28 mouse cellular contexts compared by ENCODE assay signal in the genomic region with DNA sequence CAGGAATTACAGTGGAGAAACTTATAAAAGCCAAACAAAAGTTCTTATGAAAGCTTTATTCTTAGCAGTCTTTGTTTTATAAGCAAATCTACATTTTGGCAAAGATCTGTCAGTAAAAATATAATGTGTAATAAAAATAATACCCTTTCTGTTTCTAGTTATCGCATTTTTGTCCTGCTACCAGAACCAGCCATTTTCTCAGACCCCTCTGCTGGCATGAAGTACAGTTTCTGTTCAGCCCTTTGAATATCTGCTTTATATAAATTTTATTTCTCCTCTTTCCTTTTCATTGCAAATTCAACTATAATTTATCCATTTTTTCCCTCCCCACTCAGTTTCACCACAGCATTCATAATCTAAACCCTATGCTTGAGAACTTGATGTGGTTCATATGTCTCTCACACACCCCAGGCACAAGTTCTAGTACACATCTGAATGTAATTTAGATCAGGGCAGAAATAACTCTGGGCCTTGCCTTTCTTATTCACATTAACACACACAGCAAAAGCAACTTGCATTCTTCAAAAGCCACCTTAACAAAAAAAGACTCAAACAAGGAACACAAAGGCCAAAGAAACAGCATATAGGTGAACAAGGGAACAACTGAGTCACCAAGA.
DNase-seq lines count a peak whose midpoint lies in the region; ATAC-seq lines count a peak whose summit lies in the region.
"Had no signal": no experiment of that assay in that cellular context is flagged by ENCODE, and none has a peak within 500 bp of the region (broad histone marks: within the 10 kb centered on the region; RNA-seq: fewer than 3 reads in every experiment).

No protein-coding gene starts in this region.

- peaks cover 6% of the 10 kb centered on the region for H3K4me1 ChIP-seq in embryonic facial prominence, embryonic 13.5 days
- no peaks in the 10 kb centered on the region for H3K4me1 ChIP-seq in limb, embryonic 15.5 days
- H3K4me1 ChIP-seq: forebrain, embryonic 12.5 days; forebrain, embryonic 15.5 days; heart, embryonic 12.5 days; heart, embryonic 15.5 days; hindbrain, embryonic 10.5 days; hindbrain, embryonic 13.5 days; intestine, embryonic 15.5 days had no signal

- peak; percentile 81; the same call in 1 of the 2 replicates for ATAC-seq in embryonic facial prominence, embryonic 13.5 days (ENCODE audit: insufficient number of reproducible peaks, insufficient read depth, low FRiP score, low TSS enrichment, low read depth)
- peak; percentile 89 for ATAC-seq in limb, embryonic 15.5 days (ENCODE audit: insufficient number of reproducible peaks, low FRiP score, low TSS enrichment, low read depth)
- ATAC-seq: activated CD4-positive, CD25-positive, alpha-beta regulatory T cell, adult 4 months; CD4-positive, CD25-positive, alpha-beta regulatory T cell, adult 4 months; forebrain, embryonic 15.5 days; hindbrain, embryonic 16.5 days; intestine, embryonic 15.5 days had no signal

- no peak overlapping the region for H3K9ac ChIP-seq in embryonic facial prominence, embryonic 13.5 days
- H3K9ac ChIP-seq in limb, embryonic 15.5 days = no peak overlapping the region
- H3K9ac ChIP-seq: forebrain, embryonic 12.5 days; forebrain, embryonic 15.5 days; heart, embryonic 12.5 days; heart, embryonic 15.5 days; hindbrain, embryonic 13.5 days; intestine, embryonic 15.5 days had no signal

- WGBS in embryonic facial prominence, embryonic 13.5 days = 48% methylated on average over 1 of the region's 1 CpGs
- WGBS in limb, embryonic 15.5 days = 36% methylated on average over 1 of the region's 1 CpGs

- no peaks in the 10 kb centered on the region for H3K36me3 ChIP-seq in embryonic facial prominence, embryonic 13.5 days
- no peaks in the 10 kb centered on the region for H3K36me3 ChIP-seq in limb, embryonic 15.5 days
- H3K36me3 ChIP-seq: forebrain, embryonic 12.5 days; forebrain, embryonic 15.5 days; heart, embryonic 12.5 days; heart, embryonic 15.5 days; hindbrain, embryonic 10.5 days; hindbrain, embryonic 13.5 days; intestine, embryonic 15.5 days had no signal

- DNase-seq in NIH3T3 (ENCODE audit: low read depth) = peak; percentile 70
- DNase-seq in forelimb bud, embryonic 11.5 days (ENCODE audit: low read depth, low spot score) = peak; percentile 35
- DNase-seq in layer of hippocampus, adult 9-10 months (ENCODE audit: low spot score) = no peak
- DNase-seq in frontal cortex, postnatal 14 days (ENCODE audit: low spot score in 2 of 2) = no peak
- DNase-seq: adrenal gland, adult 8-10 months; adrenal gland, postnatal 25 days; cerebellum, adult 11-12 months; cerebellum, adult 8-10 months; cerebellum, postnatal 10 days; cerebellum, postnatal 36 days; gastrocnemius, adult 2 months; gastrocnemius, postnatal 14 days; heart, adult 18-20 months; heart, postnatal 10 days; heart, postnatal 36 days had no signal

- no peak overlapping the region for H3K4me2 ChIP-seq in embryonic facial prominence, embryonic 13.5 days
- no peak overlapping the region for H3K4me2 ChIP-seq in limb, embryonic 15.5 days
- H3K4me2 ChIP-seq: forebrain, embryonic 12.5 days; forebrain, embryonic 15.5 days; heart, embryonic 12.5 days; heart, embryonic 15.5 days; hindbrain, embryonic 13.5 days; intestine, embryonic 15.5 days had no signal

- no peaks in the 10 kb centered on the region for H3K9me3 ChIP-seq in embryonic facial prominence, embryonic 13.5 days
- no peaks in the 10 kb centered on the region for H3K9me3 ChIP-seq in limb, embryonic 15.5 days
- H3K9me3 ChIP-seq: forebrain, embryonic 12.5 days; forebrain, embryonic 15.5 days; heart, embryonic 12.5 days; heart, embryonic 15.5 days; hindbrain, embryonic 10.5 days; hindbrain, embryonic 13.5 days; intestine, embryonic 15.5 days had no signal

- H3K4me3 ChIP-seq in embryonic facial prominence, embryonic 13.5 days = no peak overlapping the region
- no peak overlapping the region for H3K4me3 ChIP-seq in limb, embryonic 15.5 days
- H3K4me3 ChIP-seq: erythroblast, embryonic 14.5 days; forebrain, embryonic 12.5 days; forebrain, embryonic 15.5 days; gastrocnemius, adult 2 months; heart, embryonic 12.5 days; heart, embryonic 15.5 days; hindbrain, embryonic 10.5 days; hindbrain, embryonic 13.5 days; intestine, embryonic 15.5 days had no signal

- H3K27ac ChIP-seq in embryonic facial prominence, embryonic 13.5 days = peak overlapping the region; percentile 86
- H3K27ac ChIP-seq in limb, embryonic 15.5 days = peak overlapping the region; percentile 77
- H3K27ac ChIP-seq: forebrain, embryonic 12.5 days; forebrain, embryonic 15.5 days; gastrocnemius, adult 2 months; heart, embryonic 15.5 days; hindbrain, embryonic 10.5 days; hindbrain, embryonic 13.5 days; intestine, embryonic 15.5 days had no signal

- H3K27me3 ChIP-seq in embryonic facial prominence, embryonic 13.5 days = no peaks in the 10 kb centered on the region
- H3K27me3 ChIP-seq in limb, embryonic 15.5 days = no peaks in the 10 kb centered on the region
- H3K27me3 ChIP-seq: forebrain, embryonic 12.5 days; forebrain, embryonic 15.5 days; heart, embryonic 12.5 days; heart, embryonic 15.5 days; hindbrain, embryonic 13.5 days; intestine, embryonic 15.5 days had no signal

Comparison
In these comparisons a context has a peak if more than half of its experiments do, and no peak if none do; other contexts are left out.
1. DNase-seq: peak in NIH3T3 (single experiment) and forelimb bud, embryonic 11.5 days (single experiment); none in layer of hippocampus, adult 9-10 months (single experiment) and frontal cortex, postnatal 14 days (0 of 2).